ENCODE assay signal across 23 mouse cellular contexts in genomic region chr1:182558271-182558670, GRCm38 (mm10). TPM values are rescaled to one million over a fixed set of nuclear protein-coding genes. Genes with fewer than 3 reads are reported as not detected.
DNase-seq lines count a peak whose midpoint lies in the region; TF ChIP-seq lines count a peak whose summit lies in the region.
"Had no signal": no experiment of that assay in that cellular context is flagged by ENCODE, and none has a peak within 500 bp of the region (broad histone marks: within the 10 kb centered on the region; RNA-seq: fewer than 3 reads in every experiment).

No protein-coding gene starts in this region.

- TF ChIP-seq CTCF in brain, embryonic 14.5 days (IDR thresholded peaks at IDR 0.05; ENCODE audit: borderline replicate concordance, extremely low read depth, insufficient read depth, insufficient read length) = no peak

- TF ChIP-seq POLR2A in brain, embryonic 14.5 days (IDR thresholded peaks at IDR 0.05; ENCODE audit: borderline replicate concordance, extremely low read depth, insufficient read depth, insufficient read length, poor library complexity, severe bottlenecking) = no peak

- peak; percentile 43 for DNase-seq in layer of hippocampus, adult 9-11 months
- DNase-seq in layer of hippocampus, adult 11-12 months (ENCODE audit: low spot score) = no peak
- DNase-seq in 3T3-L1 (ENCODE audit: low read depth, low spot score) (peak; percentile 31), MN1 (ENCODE audit: low spot score) (peak; percentile 16)
- DNase-seq in brain, embryonic 14.5 days (ENCODE audit: low read depth) = peak; percentile 5
- DNase-seq in testis, postnatal 14 days (ENCODE audit: low spot score) = no peak
- DNase-seq: adrenal gland, adult 8-10 months; adrenal gland, postnatal 25 days; cerebellum, adult 11 months; cerebellum, adult 2 months; cerebellum, adult 9-11 months; cerebellum, postnatal 25 days; embryo, embryonic 11 days; gastrocnemius, postnatal 25 days; heart, adult 18-20 months; heart, postnatal 10 days; heart, postnatal 36 days had no signal

RNA-seq across cellular contexts. Expression of gene Capn8, which starts 6.5 kb away (rescaled TPM):
- polyA plus RNA-seq in brain, embryonic 14.5 days (2012; rRNA removed) = 0.11 and 0.13 TPM in 2 replicates
- polyA plus RNA-seq: embryonic facial prominence, embryonic 11.5 days; heart, embryonic 12.5 days; heart, embryonic 15.5 days; hindbrain, embryonic 14.5 days; hindbrain, postnatal 0 days; inflammation-experienced regulatory T-cells, adult 6 months had no signal

RNA-seq across cellular contexts. Expression of gene Capn2, which starts 40.9 kb away (rescaled TPM):
- 39.5 and 56.5 TPM in 2 replicates for polyA plus RNA-seq in brain, embryonic 14.5 days (2012; rRNA removed)

Comparison
In these comparisons a context has a peak if more than half of its experiments do, and no peak if none do; other contexts are left out.
1. DNase-seq: peak in layer of hippocampus, adult 9-11 months (single experiment), 3T3-L1 (single experiment), MN1 (single experiment) and brain, embryonic 14.5 days (single experiment); none in layer of hippocampus, adult 11-12 months (single experiment) and testis, postnatal 14 days (single experiment).